Mouse (Mus musculus): Measurements from ENCODE around the gene Map7.

Map7 gene

GRCm38 (mm10) chr10:20152131-20152530 lies 3.9 kb downstream of the Map7 start:
- no peak for ATAC-seq (ENCODE audit: low TSS enrichment)

GRCm38 (mm10) chr10:20153507-20153906 lies 5.2 kb downstream of the Map7 start:
- ATAC-seq (ENCODE audit: low TSS enrichment): no peak

GRCm38 (mm10) chr10:20155401-20155800 lies 7.1 kb downstream of the Map7 start:
- ATAC-seq (ENCODE audit: low TSS enrichment): peak; percentile 28

- ATAC-seq (ENCODE audit: low TSS enrichment): peak; percentile 60
These were observed 8.9 kb downstream of the Map7 start for GRCm38 (mm10) chr10:20157021-20157726.

- ATAC-seq (ENCODE audit: low TSS enrichment): no peak
These were observed 10.5 kb downstream of the Map7 start for GRCm38 (mm10) chr10:20158756-20159155.

- ATAC-seq (ENCODE audit: low TSS enrichment): no peak
These were observed 11.0 kb downstream of the Map7 start for GRCm38 (mm10) chr10:20159308-20159707.

GRCm38 (mm10) chr10:20160914-20161313 lies 12.6 kb downstream of the Map7 start:
- ATAC-seq (ENCODE audit: low TSS enrichment): no peak

- no peak for ATAC-seq (ENCODE audit: low TSS enrichment)
These were observed 16.5 kb downstream of the Map7 start for GRCm38 (mm10) chr10:20164810-20165209.

GRCm38 (mm10) chr10:20166797-20167196 lies 18.5 kb downstream of the Map7 start:
- peak; percentile 51 for ATAC-seq (ENCODE audit: low TSS enrichment)

GRCm38 (mm10) chr10:20167467-20167866 lies 19.2 kb downstream of the Map7 start:
- ATAC-seq (ENCODE audit: low TSS enrichment): no peak

GRCm38 (mm10) chr10:20169182-20169674 lies 21.0 kb downstream of the Map7 start:
- no peak for ATAC-seq (ENCODE audit: low TSS enrichment)

- peak; percentile 7 for ATAC-seq (ENCODE audit: low TSS enrichment)
These were observed 21.8 kb downstream of the Map7 start for GRCm38 (mm10) chr10:20169927-20170604.

GRCm38 (mm10) chr10:20170605-20171088 lies 22.4 kb downstream of the Map7 start:
- peak; percentile 78 for ATAC-seq (ENCODE audit: low TSS enrichment)

- ATAC-seq (ENCODE audit: low TSS enrichment): peak; percentile 12; the same call in 1 of the 2 replicates
These were observed 22.9 kb downstream of the Map7 start for GRCm38 (mm10) chr10:20171209-20171608.

GRCm38 (mm10) chr10:20171756-20172155 lies 23.5 kb downstream of the Map7 start:
- ATAC-seq (ENCODE audit: low TSS enrichment): peak; percentile 32

- ATAC-seq (ENCODE audit: low TSS enrichment): no peak
These were observed 25.5 kb downstream of the Map7 start for GRCm38 (mm10) chr10:20173733-20174132.

- ATAC-seq (ENCODE audit: low TSS enrichment): no peak
These were observed 27.8 kb downstream of the Map7 start for GRCm38 (mm10) chr10:20176054-20176453.

- ATAC-seq (ENCODE audit: low TSS enrichment): peak; percentile 61
These were observed 30.7 kb downstream of the Map7 start for GRCm38 (mm10) chr10:20178807-20179605.

GRCm38 (mm10) chr10:20181198-20181597 lies 32.9 kb downstream of the Map7 start:
- peak; percentile 56 for ATAC-seq (ENCODE audit: low TSS enrichment)

GRCm38 (mm10) chr10:20181680-20182399 lies 33.6 kb downstream of the Map7 start:
- ATAC-seq (ENCODE audit: low TSS enrichment): peak; percentile 36

GRCm38 (mm10) chr10:20184326-20184725 lies 36.1 kb downstream of the Map7 start:
- no peak for ATAC-seq (ENCODE audit: low TSS enrichment)

Measured in frontal cortex, adult (tissue).